Mouse (Mus musculus) liver, adult 2 months (tissue): ENCODE data around the gene Foxn2.

Experiments
- CTCF ChIP-seq: fragments of 200-500 bp; IDR thresholded peaks from 2 replicates; pipeline ENCODE4 v1.5.1; 2011; ENCODE audit warnings: low read depth, low read length, control low read depth
- POLR2A ChIP-seq: fragments of 200-500 bp; IDR thresholded peaks from 2 replicates; pipeline ENCODE4 v1.6.1; 2011; ENCODE audit warnings: low read length, control low read depth; ENCODE audit not compliant: insufficient read depth; ENCODE audit errors: extremely low read depth

DNA sequence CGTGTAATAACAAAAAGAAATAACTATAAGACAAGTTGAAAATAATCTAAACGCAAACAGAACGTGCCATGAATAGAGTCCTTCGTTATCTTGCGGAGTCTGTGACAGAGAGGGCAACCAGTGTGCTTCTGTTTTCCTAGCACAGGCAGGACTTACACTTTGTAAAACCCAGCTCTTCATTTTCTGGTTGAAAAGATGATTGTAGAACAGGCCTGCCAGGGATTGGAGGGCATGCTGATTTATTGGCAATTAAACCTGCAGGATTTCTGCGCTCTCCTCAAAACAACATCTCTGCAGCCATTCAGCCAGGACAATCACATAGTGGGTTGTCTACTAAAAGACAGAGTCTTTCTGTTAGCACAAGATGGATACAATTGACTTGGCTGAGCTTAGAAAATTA lies 40.4 kb upstream of the Foxn2 start:
- TF ChIP-seq CTCF (no peak), POLR2A (no peak)
